Mouse (Mus musculus): Measurements from ENCODE around the gene Ndufv1. TPM values are rescaled to one million over a fixed set of nuclear protein-coding genes. Genes with fewer than 3 reads are reported as not detected.
A peak's percentile ranks its signal among the peaks of the same experiment; 100 is the strongest.
"Not testable (repeated sequence)": the region's sequence is repeated elsewhere in the genome, so short reads cannot be mapped to it uniquely, and the experiment has no call there.

Gene Ndufv1
- total RNA-seq, 2 experiments from 2014 or later = 359 to 601 TPM

GRCm38 (mm10) chr19:3983527-3984200, 28.9 kb downstream of the Ndufv1 start:
- no peak for DNase-seq (ENCODE audit: low spot score in 2 of 2)

- no peak for DNase-seq (ENCODE audit: low spot score in 2 of 2)
Observed at GRCm38 (mm10) chr19:3980917-3981316, 31.7 kb downstream of the Ndufv1 start.

GRCm38 (mm10) chr19:3980309-3980708, 32.3 kb downstream of the Ndufv1 start:
- peak; percentile 68 to 78 for DNase-seq (ENCODE audit: low spot score in 2 of 2)

GRCm38 (mm10) chr19:3975866-3976265, 36.7 kb downstream of the Ndufv1 start:
- no peak for DNase-seq (ENCODE audit: low spot score in 2 of 2)

GRCm38 (mm10) chr19:3974608-3975007, 38.0 kb downstream of the Ndufv1 start:
- DNase-seq (ENCODE audit: low spot score in 2 of 2) = not testable (repeated sequence)

GRCm38 (mm10) chr19:3972229-3972628, 40.4 kb downstream of the Ndufv1 start, which contains the start of gene Aldh3b2:
TSS of gene Aldh3b2 (plus strand) at chr19:3972328.
- no peak for DNase-seq (ENCODE audit: low spot score in 2 of 2)

GRCm38 (mm10) chr19:3967258-3967657, 45.3 kb downstream of the Ndufv1 start:
- no peak for DNase-seq (ENCODE audit: low spot score in 2 of 2)

GRCm38 (mm10) chr19:3966330-3967075, 46.1 kb downstream of the Ndufv1 start:
- DNase-seq (ENCODE audit: low spot score in 2 of 2) = no peak

- DNase-seq (ENCODE audit: low spot score in 2 of 2) = no peak
Observed at GRCm38 (mm10) chr19:3964030-3964429, 48.6 kb downstream of the Ndufv1 start.

GRCm38 (mm10) chr19:3962469-3962868, 50.1 kb downstream of the Ndufv1 start:
- DNase-seq (ENCODE audit: low spot score in 2 of 2) = no peak

GRCm38 (mm10) chr19:3961805-3962204, 50.8 kb downstream of the Ndufv1 start:
- not testable (repeated sequence) for DNase-seq (ENCODE audit: low spot score in 2 of 2)

- no peak for DNase-seq (ENCODE audit: low spot score in 2 of 2)
Observed at GRCm38 (mm10) chr19:3960211-3960610, 52.4 kb downstream of the Ndufv1 start.

GRCm38 (mm10) chr19:3959030-3959429, 53.6 kb downstream of the Ndufv1 start:
- no peak for DNase-seq (ENCODE audit: low spot score in 2 of 2)

- DNase-seq (ENCODE audit: low spot score in 2 of 2) = no peak
Observed at GRCm38 (mm10) chr19:3958470-3958869, 54.1 kb downstream of the Ndufv1 start, which contains the start of gene Aldh3b3. TSS of gene Aldh3b3 (plus strand) at chr19:3958645.

Other genes with a start within 250 kb of the Ndufv1 start
- gene Kmt5b, start 245.4 kb downstream of the Ndufv1 start, total RNA-seq (2021) = 10 to 100 TPM; 40.3 to 47.9 TPM
- 100 to 1,000 TPM in 1 of 2 experiments, 10 to 100 TPM in 1; 82.1 to 271 TPM for gene Chka, start 161.0 kb downstream of the Ndufv1 start, total RNA-seq (2021)
- 10 to 100 TPM; 66.3 to 84.7 TPM for gene Tcirg1, start 105.7 kb downstream of the Ndufv1 start, total RNA-seq (2021)
- gene Ndufs8, start 100.0 kb downstream of the Ndufv1 start, total RNA-seq (2021) = 100 to 1,000 TPM; 344 to 380 TPM
- gene Aldh3b1, start 83.0 kb downstream of the Ndufv1 start, total RNA-seq (2021) = 100 to 1,000 TPM in 1 of 2 experiments, 10 to 100 TPM in 1; 14.4 to 169 TPM
- gene Unc93b1, start 77.6 kb downstream of the Ndufv1 start, total RNA-seq (2021) = 10 to 100 TPM; 53.3 to 64.4 TPM
- 1 to 10 TPM in 1 of 2 experiments, under 1 TPM in 1; 0.29 to 1.0 TPM for gene Aldh3b3, start 54.2 kb downstream of the Ndufv1 start, total RNA-seq (2021)
- 10 to 100 TPM in 1 of 2 experiments, 1 to 10 TPM in 1; 6.7 to 13.8 TPM for gene Aldh3b2, start 40.5 kb downstream of the Ndufv1 start, total RNA-seq (2021)
- 10 to 100 TPM; 16.1 to 20.8 TPM for gene Acy3, start 26.2 kb downstream of the Ndufv1 start, total RNA-seq (2021)
- gene Tbx10, start 20.1 kb downstream of the Ndufv1 start, total RNA-seq (2021) = not detected
- gene Nudt8, start 12.2 kb downstream of the Ndufv1 start, total RNA-seq (2021) = 10 to 100 TPM; 27.6 to 33.3 TPM
- gene Gm49405, start 12.2 kb downstream of the Ndufv1 start, total RNA-seq (2021) = 1 to 10 TPM; 1.1 TPM
- gene Doc2g, start 9.5 kb downstream of the Ndufv1 start, total RNA-seq (2021) = 1 to 10 TPM; 1.9 to 2.4 TPM
- 100 to 1,000 TPM; 392 to 420 TPM for gene Gstp1, start 25.2 kb upstream of the Ndufv1 start, total RNA-seq (2021)
- gene Gstp2, start 33.2 kb upstream of the Ndufv1 start, total RNA-seq (2021) = 10 to 100 TPM; 50.2 to 66.1 TPM
- 1 to 10 TPM; 2.0 to 2.1 TPM for gene Gstp3, start 46.8 kb upstream of the Ndufv1 start, total RNA-seq (2021)
- not detected for gene Cabp2, start 68.8 kb upstream of the Ndufv1 start, total RNA-seq (2021)
- gene Cdk2ap2, start 84.4 kb upstream of the Ndufv1 start, total RNA-seq (2021) = 100 to 1,000 TPM; 125 to 147 TPM
- gene Pitpnm1, start 87.2 kb upstream of the Ndufv1 start, total RNA-seq (2021) = 100 to 1,000 TPM in 1 of 2 experiments, 10 to 100 TPM in 1; 85.6 to 115 TPM
- 100 to 1,000 TPM; 119 to 121 TPM for gene Aip, start 113.1 kb upstream of the Ndufv1 start, total RNA-seq (2021)
- gene Gpr152, start 127.0 kb upstream of the Ndufv1 start, total RNA-seq (2021) = not detected
- under 1 TPM; 0.16 to 0.60 TPM for gene Cabp4, start 131.2 kb upstream of the Ndufv1 start, total RNA-seq (2021)
- gene Coro1b, start 135.8 kb upstream of the Ndufv1 start, total RNA-seq (2021) = 100 to 1,000 TPM; 145 to 150 TPM
- gene Ptprcap, start 140.8 kb upstream of the Ndufv1 start, total RNA-seq (2021) = 1 to 10 TPM; 3.2 to 3.3 TPM
- 10 to 100 TPM; 30.2 to 36.3 TPM for gene Rps6kb2, start 150.5 kb upstream of the Ndufv1 start, total RNA-seq (2021)
- gene Carns1, start 162.7 kb upstream of the Ndufv1 start, total RNA-seq (2021) = 1 to 10 TPM; 3.2 to 3.5 TPM
- gene Tbc1d10c, start 178.5 kb upstream of the Ndufv1 start, total RNA-seq (2021) = 1 to 10 TPM; 1.1 to 1.6 TPM
- gene Ppp1ca, start 179.3 kb upstream of the Ndufv1 start, total RNA-seq (2021) = 100 to 1,000 TPM; 353 to 384 TPM
- gene Rad9a, start 188.9 kb upstream of the Ndufv1 start, total RNA-seq (2021) = 1 to 10 TPM; 7.5 to 9.0 TPM
- 10 to 100 TPM in 1 of 2 experiments, 1 to 10 TPM in 1; 7.9 to 11.1 TPM for gene Clcf1, start 201.4 kb upstream of the Ndufv1 start, total RNA-seq (2021)
- gene AC109138.7, start 201.6 kb upstream of the Ndufv1 start, total RNA-seq (2021) = not detected
- 10 to 100 TPM; 41.0 to 44.4 TPM for gene Pold4, start 219.1 kb upstream of the Ndufv1 start, total RNA-seq (2021)

All from adrenal gland, adult 18-20 months (tissue).